ENCODE assay signal across 17 mouse cellular contexts in the genomic region with DNA sequence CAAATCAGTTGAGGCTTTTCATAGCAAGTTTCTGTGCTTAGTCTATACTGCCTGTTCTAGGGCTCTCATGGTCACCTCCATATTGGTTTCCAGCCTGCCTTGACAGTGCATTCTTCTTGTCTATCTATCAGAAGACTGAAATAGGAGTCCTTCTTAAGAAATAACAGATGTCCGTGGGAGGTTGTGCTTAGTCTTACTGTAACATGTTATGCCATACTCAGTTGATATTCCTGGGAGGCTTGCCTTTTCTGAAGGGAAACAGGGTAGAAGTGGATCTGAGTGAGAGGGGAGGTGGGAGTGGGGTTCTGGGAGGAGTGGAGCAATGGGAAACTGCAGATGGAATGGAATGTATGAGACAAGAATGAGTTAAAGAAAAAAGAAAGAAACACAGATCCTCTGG.
"Had no signal": no experiment of that assay in that cellular context is flagged by ENCODE, and none has a peak within 500 bp of the region (broad histone marks: within the 10 kb centered on the region; RNA-seq: fewer than 3 reads in every experiment).

No protein-coding gene starts in this region.

- DNase-seq: left cerebral cortex, postnatal 4 days; liver; liver, embryonic 13.5 days; liver, postnatal 0 days; lung, adult 18-20 months; lung, adult 2 months; lung, embryonic 14.5 days; lung, postnatal 10 days; lung, postnatal 14 days; lung, postnatal 36 days; lung, postnatal 4 days; midbrain, embryonic 14.5 days had no signal

- ATAC-seq: liver, embryonic 12.5 days; liver, postnatal 0 days; lung, postnatal 0 days; midbrain, embryonic 13.5 days; midbrain, embryonic 15.5 days; midbrain, embryonic 16.5 days had no signal
